Mouse (Mus musculus) heart, postnatal 0 days (tissue): Measurements from ENCODE around the gene St6galnac6.

Source experiments
- CTCF ChIP-seq: IDR thresholded peaks from 2 replicates; pipeline ENCODE4 v1.5.1; 2016; ENCODE audit warnings: antibody characterized with exemption, control low read depth, low read depth
- EP300 ChIP-seq: IDR thresholded peaks from 2 replicates; pipeline ENCODE4 v1.6.1; 2016; ENCODE audit warnings: antibody characterized with exemption, low read depth

DNA sequence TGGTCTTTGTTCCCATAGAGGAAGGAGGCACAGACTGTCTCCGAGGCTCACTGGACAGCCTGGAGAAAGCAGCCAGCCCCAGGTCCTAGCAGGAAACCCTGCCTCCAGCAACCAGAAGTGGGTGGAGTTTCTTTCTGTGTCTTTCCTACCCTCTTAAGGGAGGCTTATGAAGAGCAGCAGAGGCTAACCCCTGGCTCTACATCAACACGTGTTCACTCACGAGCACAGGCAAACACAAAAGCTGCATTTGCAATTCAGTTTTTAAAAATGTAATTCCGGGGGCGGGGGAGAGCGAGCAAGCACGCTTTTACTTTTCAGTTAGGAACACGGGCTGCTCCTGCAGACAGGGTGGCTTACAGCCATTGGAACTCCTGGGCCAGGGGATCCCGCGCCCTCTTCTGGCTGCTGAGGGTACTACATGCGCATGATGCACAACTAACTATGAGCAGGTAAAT is 3.1 kb downstream of the St6galnac6 start:
- TF ChIP-seq CTCF: peak; percentile 95
- 0 out of 2 replicates have a peak, but pooled peaks have one; percentile 28 for TF ChIP-seq EP300
